Mouse (Mus musculus) forebrain, postnatal 0 days (tissue): Measurements from ENCODE around the gene Klhdc8a. TPM values are rescaled to one million over a fixed set of nuclear protein-coding genes. Genes with fewer than 3 reads are reported as not detected.
A peak's percentile ranks its signal among the peaks of the same experiment; 100 is the strongest.

Source experiments
- ATAC-seq: fragments of 200-750 bp; cut with Nextera tagmentation; 2 replicates; pipeline ENCODE4 v1.8.0; 2017; ENCODE audit warnings: mild to moderate bottlenecking, moderate library complexity
- DNase-seq: peaks from one replicate; pipeline ENCODE4 v3.0.0-alpha.2; 2015
- H3K27ac ChIP-seq: fragments of 300-500 bp; sonication (generic); 2 replicates; pipeline ENCODE4 v1.5.1; 2014; ENCODE audit warnings: low read depth, mild to moderate bottlenecking, antibody characterized with exemption, low read length, moderate library complexity, mixed read lengths
- H3K27me3 ChIP-seq: fragments of 300-500 bp; sonication (generic); 2 replicates; pipeline ENCODE4 v1.6.1; 2014; ENCODE audit warnings: mild to moderate bottlenecking, low read length, mixed read lengths; ENCODE audit not compliant: insufficient read depth
- H3K36me3 ChIP-seq: fragments of 300-500 bp; sonication (generic); 2 replicates; pipeline ENCODE4 v1.6.1; 2014; ENCODE audit warnings: mild to moderate bottlenecking, moderate library complexity; ENCODE audit not compliant: insufficient read depth
- H3K4me1 ChIP-seq: fragments of 300-500 bp; sonication (generic); 2 replicates; pipeline ENCODE4 v1.6.1; 2014; ENCODE audit warnings: antibody characterized with exemption; ENCODE audit not compliant: insufficient read depth
- H3K4me2 ChIP-seq: fragments of 300-500 bp; sonication (generic); 2 replicates; pipeline ENCODE4 v1.6.1; 2014; ENCODE audit warnings: low read depth, mild to moderate bottlenecking, moderate library complexity
- H3K4me3 ChIP-seq: fragments of 300-500 bp; sonication (generic); 2 replicates; pipeline ENCODE4 v1.5.1; 2014; ENCODE audit warnings: low read depth, low read length, mixed read lengths
- H3K9ac ChIP-seq: fragments of 300-500 bp; sonication (generic); 2 replicates; pipeline ENCODE4 v1.6.1; 2014; ENCODE audit warnings: mild to moderate bottlenecking
- H3K9me3 ChIP-seq: fragments of 300-500 bp; sonication (generic); 2 replicates; pipeline ENCODE4 v1.6.1; 2016; ENCODE audit warnings: low read length
- CTCF ChIP-seq: sonication (generic); IDR thresholded peaks from 2 replicates; pipeline ENCODE4 v1.5.1; 2016; ENCODE audit warnings: antibody characterized with exemption, control low read depth, low read depth
- WGBS: fragments of 180-500 bp; shearing (Covaris S2); extraction: QIAGEN DNeasy Blood & Tissue Kit; methylation state at CpG from one replicate; pipeline ENCODE4 v1.1.7; 2014; 5-methylcytosine and 5-hydroxymethylcytosine counted together
- polyA plus RNA-seq: library from polyadenylated mRNA; unstranded; fragments of >200 nt; fragmentation: Nextera tagmentation; extraction: Ambion mirVana; gene quantifications from 2 replicates; pipeline ENCODE4 v1.2.1, GENCODE M21; 2015
- total RNA-seq: library from RNA; depleted of rRNA; stranded (reverse); fragments of >200 nt; gene quantifications from 2 replicates; pipeline ENCODE4 v1.2.3, GENCODE M21; 2014

The Klhdc8a gene
- total and polyA plus RNA-seq, 2 experiments from 2014 or later, result 6.3 to 11.2 TPM

DNA sequence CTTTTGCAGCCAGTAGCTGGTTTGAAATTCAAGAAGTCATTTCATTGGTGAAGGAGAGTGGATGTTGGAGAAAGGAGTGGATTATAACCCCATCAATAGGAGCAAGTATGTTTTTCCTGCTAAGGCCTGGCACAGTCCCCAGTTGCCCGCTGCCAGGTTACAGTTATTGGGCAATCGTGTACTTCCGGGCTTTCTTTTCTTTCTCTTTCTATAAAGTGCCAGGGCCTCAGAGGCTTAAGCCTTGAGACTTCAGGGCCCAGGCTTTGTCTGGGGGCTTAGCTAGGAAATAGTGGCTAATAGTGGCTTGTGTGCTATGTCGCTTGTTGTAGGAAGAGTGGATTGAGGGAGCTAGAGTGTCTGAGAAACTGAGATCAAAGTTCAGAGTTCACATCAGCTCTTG, 19.0 kb downstream of the Klhdc8a start:
- Histone ChIP-seq H3K4me1 (peaks cover 38% of the 10 kb centered on the region), H3K4me2 (peak overlapping the region; percentile 98), H3K27me3 (no peaks in the 10 kb centered on the region), H3K27ac (no peak overlapping the region; the same call in 1 of the 2 replicates), H3K9me3 (no peaks in the 10 kb centered on the region), H3K4me3 (0 out of 2 replicates have a peak overlapping the region, but pooled peaks have one; percentile 3), H3K9ac (no peak overlapping the region), H3K36me3 (no peaks in the 10 kb centered on the region)
- WGBS, result 16% methylated on average over 4 of the region's 4 CpGs
- TF ChIP-seq CTCF, result no peak
- ATAC-seq (no peak), DNase-seq (peak; percentile 38)

DNA sequence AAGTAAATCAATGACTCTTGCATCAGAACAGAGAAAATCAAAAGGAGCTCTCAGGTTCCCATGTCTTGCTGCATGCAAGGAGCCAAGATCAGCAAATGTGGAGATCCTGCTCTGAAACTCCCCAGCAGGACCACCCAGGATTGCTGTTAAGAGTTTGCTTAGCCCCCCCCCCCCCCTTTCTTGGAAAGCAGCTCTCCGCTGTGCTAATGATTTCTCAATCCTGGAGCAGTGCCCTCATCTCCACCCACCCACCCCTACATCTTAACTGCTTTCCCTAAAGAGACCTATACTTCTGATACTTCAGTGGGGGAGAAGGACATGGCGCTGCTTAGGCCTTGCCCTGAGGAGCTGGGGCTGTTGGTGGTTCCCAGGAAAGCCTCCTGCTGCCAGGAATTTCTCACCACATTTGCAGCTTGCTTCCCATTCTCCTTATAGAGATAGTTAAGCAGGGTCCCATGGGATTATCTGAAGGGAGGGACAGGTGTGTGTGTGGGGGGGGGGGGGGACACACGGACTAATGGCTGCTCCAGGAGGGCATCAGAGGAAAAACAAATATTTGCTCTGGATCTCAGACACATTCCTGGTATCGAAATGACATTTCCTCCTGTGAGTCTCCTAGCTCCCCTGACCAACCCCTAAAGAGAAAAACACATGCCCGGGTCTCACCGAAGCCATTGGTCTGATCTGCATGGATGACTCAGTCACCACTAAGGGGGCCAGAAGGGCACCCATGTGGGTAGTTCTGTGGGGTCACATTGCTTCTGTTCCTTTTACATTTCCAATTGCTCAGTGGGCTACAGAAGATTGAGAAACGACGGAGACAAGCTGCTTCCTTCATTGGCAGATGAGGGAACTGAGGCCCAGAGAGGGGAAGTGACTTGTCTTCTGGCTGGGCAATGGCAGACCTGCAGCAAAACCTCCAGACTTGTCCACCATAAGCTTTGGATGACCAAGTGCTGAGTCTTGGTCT, 19.8 kb downstream of the Klhdc8a start:
- H3K9me3 ChIP-seq, result no peaks in the 10 kb centered on the region
- no peak overlapping the region for H3K4me3 ChIP-seq
- H3K36me3 ChIP-seq, result no peaks in the 10 kb centered on the region
- peaks cover 45% of the 10 kb centered on the region for H3K4me1 ChIP-seq
- no peaks in the 10 kb centered on the region for H3K27me3 ChIP-seq
- TF ChIP-seq CTCF, result no peak
- DNase-seq, result no peak
- no peak for ATAC-seq
- H3K9ac ChIP-seq, result no peak overlapping the region
- 29% methylated on average over 8 of the region's 8 CpGs for WGBS
- H3K27ac ChIP-seq, result no peak overlapping the region
- peak overlapping the region; percentile 98 for H3K4me2 ChIP-seq

DNA sequence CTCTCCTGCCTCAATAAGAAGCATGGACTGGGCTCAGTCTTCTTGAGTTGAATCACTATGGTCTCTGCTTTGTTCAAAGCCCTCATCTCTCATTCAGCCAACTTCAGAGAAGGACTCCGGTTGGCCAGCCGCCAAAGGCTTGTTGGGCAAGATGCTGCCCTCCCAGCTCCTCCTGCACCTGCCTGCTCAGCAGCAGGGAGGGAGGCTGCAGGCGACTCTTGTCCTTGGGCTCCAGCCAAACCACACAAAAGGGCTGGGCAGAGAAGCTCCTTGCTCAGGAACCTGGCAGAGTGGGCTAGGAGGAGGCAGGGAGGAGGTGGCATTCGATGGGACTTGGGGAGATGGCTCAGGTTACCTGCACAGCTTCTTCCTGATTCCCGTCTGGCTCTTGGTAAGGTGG, 20.8 kb downstream of the Klhdc8a start:
- Histone ChIP-seq H3K4me2 (no peak overlapping the region; the same call in 1 of the 2 replicates), H3K27ac (no peak overlapping the region), H3K9ac (no peak overlapping the region; the same call in 1 of the 2 replicates), H3K9me3 (no peaks in the 10 kb centered on the region), H3K36me3 (no peaks in the 10 kb centered on the region), H3K27me3 (no peaks in the 10 kb centered on the region), H3K4me1 (peaks cover 45% of the 10 kb centered on the region), H3K4me3 (no peak overlapping the region)
- WGBS, result 13% methylated on average over 5 of the region's 5 CpGs
- peak; percentile 52 for DNase-seq
- TF ChIP-seq CTCF, result no peak
- no peak for ATAC-seq

DNA sequence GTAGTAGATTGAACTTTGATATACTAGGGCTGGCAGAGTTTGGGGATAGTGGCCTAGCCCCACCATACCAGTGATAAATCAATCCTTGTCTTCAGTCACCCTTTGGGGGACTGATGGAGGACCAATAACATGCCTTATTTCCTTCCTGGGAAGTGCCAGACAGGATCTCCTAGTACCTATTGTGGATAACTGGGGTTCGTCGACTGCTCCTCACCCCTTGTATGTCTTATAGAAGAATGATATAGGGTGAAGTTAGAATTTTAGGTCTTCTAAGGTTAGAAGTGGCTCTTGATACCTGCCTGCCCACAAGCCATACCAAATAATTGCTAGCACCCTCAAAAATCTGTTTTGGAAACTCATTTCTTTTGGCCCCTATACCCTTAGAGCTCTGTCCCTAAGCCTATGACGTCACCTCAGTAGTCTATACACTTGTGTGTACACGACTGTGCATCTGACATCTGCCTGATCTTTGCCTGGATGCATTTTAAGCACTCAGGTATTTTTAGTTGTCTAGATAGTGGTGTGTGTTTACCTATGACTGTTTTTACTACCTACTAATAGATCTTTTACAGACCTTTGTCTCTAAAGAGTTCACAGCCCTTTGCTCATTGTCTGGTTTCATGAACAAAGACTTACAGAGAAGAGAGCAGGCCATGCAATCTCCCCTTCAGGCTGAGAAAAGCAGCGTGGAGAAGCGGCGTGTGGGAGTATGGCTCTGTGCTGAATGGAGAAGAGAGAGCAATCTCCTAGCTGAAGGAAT, 23.6 kb downstream of the Klhdc8a start:
- H3K27ac ChIP-seq, result peak overlapping the region; percentile 69
- H3K36me3 ChIP-seq, result no peaks in the 10 kb centered on the region
- no peak overlapping the region for H3K4me3 ChIP-seq
- H3K9me3 ChIP-seq, result no peaks in the 10 kb centered on the region
- no peaks in the 10 kb centered on the region for H3K27me3 ChIP-seq
- no peak for TF ChIP-seq CTCF
- H3K9ac ChIP-seq, result peak overlapping the region; percentile 31
- no peak overlapping the region for H3K4me2 ChIP-seq
- DNase-seq (no peak), ATAC-seq (no peak)
- H3K4me1 ChIP-seq, result peaks cover 44% of the 10 kb centered on the region
- 31% methylated on average over 7 of the region's 7 CpGs for WGBS

DNA sequence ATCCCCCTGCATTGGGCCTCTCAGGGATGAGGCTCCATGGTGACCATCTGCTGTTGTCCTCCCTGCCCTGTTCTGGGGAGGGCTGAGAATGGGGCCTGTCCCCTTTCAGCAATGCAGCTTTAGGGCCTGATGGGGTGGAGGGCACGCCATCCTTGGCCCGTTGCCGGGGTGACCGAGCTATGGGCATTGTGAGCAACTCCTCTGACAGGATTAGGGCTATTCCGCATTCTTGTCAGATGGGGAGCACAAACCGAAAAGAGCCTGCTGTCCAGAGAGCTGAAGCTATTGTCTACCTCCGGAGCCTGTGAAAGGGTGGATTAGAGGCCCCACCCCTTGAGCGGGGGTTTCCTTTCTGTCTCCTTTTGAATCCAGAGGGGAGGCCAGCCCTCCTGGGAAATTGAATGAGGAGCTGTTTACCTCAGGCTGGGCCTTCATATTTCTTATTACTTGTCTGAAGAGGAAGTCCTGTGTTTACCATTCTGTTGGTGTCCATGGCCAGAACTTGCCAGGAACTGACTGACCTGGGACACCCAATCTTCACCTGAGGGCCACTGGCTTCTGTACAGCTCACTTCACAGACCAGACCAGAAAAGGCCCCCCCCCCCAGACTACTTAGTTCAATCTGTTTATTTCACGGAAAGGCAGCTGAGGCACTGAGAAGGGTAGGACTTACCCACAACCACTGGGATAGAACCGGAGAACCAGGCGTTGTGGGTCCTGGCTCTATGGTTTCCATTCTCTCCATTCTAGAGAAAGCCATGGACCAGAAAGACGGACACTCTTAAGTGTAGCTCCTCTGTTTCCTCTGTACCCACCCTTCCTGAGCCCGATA, 24.5 kb downstream of the Klhdc8a start:
- H3K4me1 ChIP-seq, result peaks cover 37% of the 10 kb centered on the region
- no peaks in the 10 kb centered on the region for H3K36me3 ChIP-seq
- no peaks in the 10 kb centered on the region for H3K27me3 ChIP-seq
- peak overlapping the region; percentile 69 for H3K27ac ChIP-seq
- H3K9ac ChIP-seq, result peak overlapping the region; percentile 31
- H3K4me3 ChIP-seq, result no peak overlapping the region
- TF ChIP-seq CTCF, result no peak
- no peak overlapping the region for H3K4me2 ChIP-seq
- 12% methylated on average over 13 of the region's 13 CpGs for WGBS
- H3K9me3 ChIP-seq, result no peaks in the 10 kb centered on the region
- peak; percentile 65 for DNase-seq
- peak; percentile 80 for ATAC-seq

DNA sequence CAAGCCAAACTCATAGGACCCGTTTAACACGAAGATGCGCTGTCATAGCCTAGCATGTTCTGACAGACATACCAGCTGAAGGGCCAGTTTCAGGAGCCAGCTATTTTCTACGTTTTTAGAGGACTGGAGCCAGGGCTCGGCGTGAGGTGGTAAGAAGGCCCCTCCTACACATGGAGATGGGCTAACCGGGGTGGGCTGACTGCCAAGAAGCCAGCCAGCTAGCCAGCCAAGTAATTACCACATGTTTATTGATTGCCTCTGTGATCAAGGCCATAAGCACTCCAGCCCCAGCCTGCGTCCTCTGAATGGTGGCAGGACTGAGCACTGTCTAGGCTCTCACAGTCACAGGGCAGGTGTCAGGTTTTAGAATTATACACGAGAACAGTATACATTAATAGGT, 28.4 kb downstream of the Klhdc8a start:
- ATAC-seq (peak; percentile 17; the same call in 1 of the 2 replicates), DNase-seq (peak; percentile 66)
- H3K27ac ChIP-seq, result no peak overlapping the region
- H3K27me3 ChIP-seq, result no peaks in the 10 kb centered on the region
- H3K9ac ChIP-seq, result no peak overlapping the region
- WGBS, result 21% methylated on average over 9 of the region's 9 CpGs
- no peak overlapping the region for H3K4me2 ChIP-seq
- H3K9me3 ChIP-seq, result no peaks in the 10 kb centered on the region
- no peak overlapping the region for H3K4me3 ChIP-seq
- TF ChIP-seq CTCF, result no peak
- peaks cover 21% of the 10 kb centered on the region; the same call in 1 of the 2 replicates for H3K4me1 ChIP-seq
- peaks cover 7% of the 10 kb centered on the region for H3K36me3 ChIP-seq
